Mouse (Mus musculus) ovary, adult 18-20 months (tissue): ENCODE data around the gene Idua.
"Not testable (repeated sequence)": the region's sequence is repeated elsewhere in the genome, so short reads cannot be mapped to it uniquely, and the experiment has no call there.

ENCODE experiments used
- DNase-seq: peaks from one replicate; pipeline ENCODE4 v3.0.0; 2022; ENCODE audit warnings: low spot score, mixed read lengths

Gene Idua

DNA sequence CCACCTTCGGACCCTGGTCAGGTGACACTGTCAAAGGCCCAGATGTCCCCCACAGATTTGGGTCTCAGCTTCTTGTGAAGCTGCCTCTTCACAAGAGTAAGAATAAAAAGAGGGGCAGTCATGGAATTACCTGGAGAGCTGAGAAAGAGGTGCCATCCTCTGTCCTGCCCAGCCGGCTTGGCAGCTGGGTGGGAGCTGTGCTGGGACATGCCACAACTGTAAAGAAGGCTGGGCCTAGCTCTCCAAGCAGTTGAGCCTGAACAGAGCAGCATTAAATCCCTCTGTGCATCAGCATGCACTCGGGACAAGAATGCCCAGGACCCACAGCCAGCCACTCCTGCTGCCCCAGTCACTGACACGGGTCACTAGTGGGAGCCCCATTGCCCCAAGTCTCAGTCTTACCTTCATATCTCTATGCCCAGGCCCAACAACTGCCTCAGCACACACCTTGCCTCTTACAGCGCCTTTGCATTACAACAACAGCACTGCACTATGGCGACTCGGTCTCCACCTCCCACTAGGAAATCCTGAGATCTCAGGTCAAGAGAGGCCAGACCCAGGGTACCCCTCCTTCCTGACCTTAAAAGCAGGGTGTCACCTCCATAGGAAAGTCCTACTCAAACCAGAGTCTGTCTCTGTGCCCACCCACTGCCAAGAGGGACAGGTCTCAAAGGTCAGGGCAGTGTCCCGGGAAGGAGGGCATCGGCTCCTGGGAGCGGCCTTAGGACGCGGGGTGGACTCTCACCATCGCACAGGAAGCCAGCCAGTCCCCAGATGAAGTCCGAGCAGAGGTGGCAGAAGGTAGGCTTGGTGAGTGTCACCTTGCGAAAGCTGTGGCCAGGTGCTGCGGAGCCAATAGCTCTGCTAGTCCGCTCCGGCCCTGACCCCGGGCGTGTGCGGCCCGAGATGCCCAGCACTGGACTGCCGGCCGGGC, at the start of gene Idua:
Gene Idua (plus strand): TSS at position 634 of the 934 bp plus-strand sequence.
- DNase-seq: no peak

- no peak for DNase-seq
These were observed 49.7 kb upstream of the Idua start for GRCm38 (mm10) chr5:108610426-108610825.

DNA sequence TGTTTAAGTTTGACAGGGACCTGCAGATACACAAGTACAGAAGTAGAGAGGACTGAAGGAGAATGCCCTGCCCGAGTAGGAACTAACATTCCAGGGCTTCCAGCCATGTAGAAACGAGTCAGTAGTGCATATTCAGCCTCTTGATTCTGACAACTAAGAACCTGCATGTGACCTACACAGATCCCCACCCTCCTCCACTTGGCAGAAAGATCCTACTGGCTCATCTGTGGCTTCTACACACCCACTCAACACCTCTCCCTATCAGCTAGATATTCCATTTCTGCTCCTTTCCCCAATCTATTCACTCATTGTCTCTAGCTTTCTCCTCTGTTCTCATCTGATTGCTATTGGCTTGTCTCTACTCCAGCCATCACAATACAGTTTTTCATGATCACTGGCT, 38.3 kb upstream of the Idua start:
- no peak for DNase-seq

- no peak for DNase-seq
These were observed 34.0 kb upstream of the Idua start for GRCm38 (mm10) chr5:108626050-108626660.

- DNase-seq: no peak
These were observed 31.1 kb upstream of the Idua start for GRCm38 (mm10) chr5:108628891-108629633.

DNA sequence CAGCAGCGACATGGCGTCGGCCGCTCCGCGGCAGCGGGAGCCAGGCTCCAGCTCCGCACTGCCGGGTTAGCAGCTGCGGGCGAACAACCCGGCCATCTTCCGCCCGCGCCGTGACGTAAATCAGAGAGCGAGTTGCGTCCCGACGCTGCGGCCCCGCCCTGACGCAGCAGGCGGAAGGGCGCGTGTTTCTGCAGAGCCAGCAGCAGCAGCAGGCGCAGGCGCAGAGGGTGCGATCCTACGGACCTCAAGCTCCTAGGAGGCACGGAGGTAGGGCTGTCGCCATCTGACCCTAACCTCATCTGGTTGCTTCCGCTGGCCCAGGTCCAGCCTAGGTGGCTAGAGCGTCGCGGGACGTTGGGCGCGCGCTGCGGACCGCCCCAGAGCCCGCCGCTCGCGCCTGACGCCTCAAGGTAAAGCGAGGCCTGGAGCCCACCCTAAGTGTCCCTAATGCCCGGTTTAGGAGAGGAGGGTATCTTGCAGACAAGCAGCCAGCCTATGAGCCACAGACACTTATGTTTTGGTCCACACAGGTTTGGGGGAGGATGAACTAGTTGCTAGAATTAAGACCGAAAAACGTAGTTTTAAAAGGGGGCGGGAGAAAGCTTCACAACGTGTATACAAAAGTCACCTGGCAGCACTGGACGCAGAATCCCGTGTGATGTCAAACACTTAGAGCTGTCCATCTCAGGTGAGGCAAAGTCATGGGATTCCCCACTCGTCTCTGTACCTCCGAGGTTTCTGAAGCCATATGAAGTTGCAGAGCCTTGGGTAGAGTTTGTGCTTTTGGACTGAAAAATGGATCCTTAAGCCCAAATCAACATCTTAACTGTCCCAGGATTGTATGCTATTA, 30.3 kb upstream of the Idua start, which contains the start of the genes Gak and Tmem175:
Gene Gak (minus strand): TSS at position 122 of the 850 bp plus-strand sequence.
Gene Tmem175 (plus strand): TSS at position 137 of the 850 bp plus-strand sequence.
- DNase-seq: peak; percentile 86

GRCm38 (mm10) chr5:108633676-108634075, 26.5 kb upstream of the Idua start:
- DNase-seq: no peak

DNA sequence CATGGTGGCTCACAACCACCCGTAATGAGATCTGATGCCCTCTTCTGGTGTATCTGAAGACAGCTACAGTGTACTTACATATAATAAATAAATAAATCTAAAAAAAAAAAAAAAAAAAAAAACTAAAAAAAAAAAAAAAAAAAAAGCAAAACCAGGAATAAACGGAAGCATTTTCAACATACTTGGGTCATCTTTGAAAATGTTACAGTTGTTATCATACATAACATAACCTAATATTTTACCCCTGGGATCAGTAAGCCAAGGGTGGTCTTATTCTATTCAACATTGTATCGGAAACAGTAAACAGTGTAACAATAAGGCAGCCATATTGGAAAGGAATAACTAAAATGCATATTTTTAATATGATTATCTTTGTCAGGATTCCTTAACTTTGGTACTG, 26.0 kb upstream of the Idua start:
- DNase-seq: not testable (repeated sequence)

DNA sequence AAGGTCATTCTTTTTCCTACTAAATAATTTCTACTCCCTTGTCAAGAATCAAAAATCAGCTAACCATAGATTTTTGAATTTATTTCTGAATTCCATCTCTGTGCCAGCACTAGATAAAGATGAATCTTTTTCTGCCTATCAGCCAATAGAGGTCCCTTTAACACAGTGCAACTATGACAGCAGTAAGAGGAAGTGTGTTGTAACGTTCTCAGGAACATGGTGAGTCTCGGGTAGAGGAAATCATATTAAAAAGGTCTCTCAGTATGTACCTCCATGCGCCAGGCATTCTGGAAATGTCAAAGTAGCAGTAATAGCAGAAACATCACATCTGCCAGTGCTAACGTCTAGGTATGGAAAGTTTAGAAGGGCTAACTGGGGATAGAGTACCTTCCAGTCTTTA, 24.0 kb upstream of the Idua start:
- no peak for DNase-seq

DNA sequence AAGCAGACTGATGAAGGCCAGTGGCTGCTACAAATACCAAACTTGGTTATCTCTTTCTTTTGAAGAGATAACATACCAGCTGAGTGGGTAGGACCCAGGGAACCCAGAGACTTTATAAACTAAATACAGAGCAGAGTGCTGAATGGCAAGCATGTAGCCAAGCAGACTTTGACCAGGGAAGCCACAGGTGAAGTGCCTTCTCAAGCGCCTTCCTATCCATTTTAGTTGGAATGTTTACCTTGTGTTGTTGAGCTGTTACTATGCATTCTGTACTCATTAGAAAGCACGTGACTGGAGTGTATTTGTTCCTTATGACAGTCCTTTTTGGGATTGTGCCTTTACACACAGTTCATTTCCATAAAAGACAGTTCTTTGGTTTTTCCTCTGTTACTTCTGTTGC, 16.5 kb upstream of the Idua start:
- DNase-seq: no peak

GRCm38 (mm10) chr5:108645651-108646342, 14.3 kb upstream of the Idua start:
- no peak for DNase-seq

GRCm38 (mm10) chr5:108646343-108646660, 13.8 kb upstream of the Idua start:
- no peak for DNase-seq

- DNase-seq: no peak
These were observed 12.8 kb upstream of the Idua start for GRCm38 (mm10) chr5:108647311-108647710.

- DNase-seq: no peak
These were observed 12.2 kb upstream of the Idua start for GRCm38 (mm10) chr5:108647820-108648465.

DNA sequence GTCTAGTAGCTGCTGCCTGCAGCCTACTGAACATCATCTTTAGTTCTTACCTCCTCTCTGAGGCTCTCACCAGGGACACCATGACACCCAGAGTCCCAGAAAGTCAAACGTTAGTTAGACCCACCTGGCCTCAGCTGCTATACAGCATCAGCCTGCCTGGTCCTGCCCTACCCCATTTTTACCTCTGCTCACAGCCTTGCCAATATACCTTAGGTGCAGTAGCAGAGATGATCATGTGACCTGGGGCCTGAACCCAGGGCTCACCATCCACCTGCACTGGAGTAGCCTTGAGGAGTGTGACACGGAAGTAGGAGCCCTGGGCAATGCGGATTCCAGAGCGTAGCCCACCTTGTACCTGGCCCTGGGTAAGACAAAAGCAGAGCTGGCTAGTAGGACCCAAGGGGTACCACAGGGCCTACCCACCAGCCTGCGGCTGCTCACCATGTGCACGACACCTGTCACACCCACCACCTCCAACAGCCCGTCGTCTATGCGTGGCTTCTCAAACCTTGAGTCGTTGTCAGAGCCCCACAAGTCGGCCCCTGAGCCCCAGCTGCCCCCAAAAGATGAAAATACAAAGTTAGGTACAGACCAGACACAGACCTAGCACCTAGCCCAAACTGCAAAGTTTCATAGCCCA, 11.1 kb upstream of the Idua start:
- DNase-seq: no peak

GRCm38 (mm10) chr5:108650341-108650740, 9.8 kb upstream of the Idua start:
- no peak for DNase-seq

DNA sequence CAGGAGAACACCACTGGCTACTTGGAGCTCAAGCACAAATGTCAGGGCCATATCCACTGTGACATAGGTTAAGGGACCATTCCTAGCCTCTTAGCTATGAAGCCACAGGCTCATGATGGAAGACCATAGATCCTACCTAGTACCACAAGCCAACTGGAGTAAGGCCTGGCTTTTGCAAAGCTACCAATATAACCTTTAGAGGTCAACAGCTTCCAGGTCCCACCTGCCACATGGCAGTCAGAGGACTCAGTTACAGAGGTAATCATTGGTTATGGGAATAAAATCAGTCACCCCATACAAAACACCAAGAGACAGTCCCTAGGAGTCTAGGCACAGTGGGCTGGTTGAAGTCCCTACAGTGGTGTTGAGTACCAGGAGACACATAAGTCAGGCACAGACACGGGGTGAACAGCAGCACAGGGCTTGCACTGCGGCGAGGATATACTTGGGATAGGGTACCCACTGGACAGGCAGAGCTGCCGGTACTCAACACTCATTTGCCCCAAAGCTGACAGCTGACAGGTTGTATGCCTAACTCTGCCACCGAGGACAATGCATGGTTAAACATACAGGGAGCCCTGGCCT, 8.9 kb upstream of the Idua start:
- no peak for DNase-seq

GRCm38 (mm10) chr5:108651823-108652222, 8.3 kb upstream of the Idua start:
- DNase-seq: no peak

DNA sequence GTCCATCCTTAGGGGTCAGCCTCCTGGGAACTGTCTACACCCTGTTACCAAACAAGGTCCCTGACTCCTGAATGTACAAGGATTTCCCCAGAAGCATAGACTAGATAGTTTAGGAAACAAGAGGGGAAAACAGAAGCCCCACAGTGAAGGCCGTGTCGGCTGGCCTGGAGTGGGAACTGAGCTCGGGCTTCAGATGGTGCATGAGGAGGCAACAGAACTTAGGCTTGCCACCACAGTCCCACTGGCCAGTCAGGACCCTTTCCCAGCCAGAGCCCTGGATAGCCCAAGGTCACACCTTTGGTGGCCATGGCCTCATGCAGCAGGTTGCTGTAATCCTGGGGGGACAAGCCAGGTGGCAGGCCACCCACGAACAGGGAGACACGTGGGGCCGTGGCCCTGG, 6.8 kb upstream of the Idua start:
- DNase-seq: no peak
